Mouse (Mus musculus) intestine, embryonic 16.5 days (tissue): ENCODE data around the gene Rsrc2. TPM values are rescaled to one million over a fixed set of nuclear protein-coding genes. Genes with fewer than 3 reads are reported as not detected.
A peak's percentile ranks its signal among the peaks of the same experiment; 100 is the strongest.
"Not testable (repeated sequence)": the region's sequence is repeated elsewhere in the genome, so short reads cannot be mapped to it uniquely, and the experiment has no call there.

Experiments
- ATAC-seq: fragments of 200-750 bp; cut with Nextera tagmentation; 2 replicates; pipeline ENCODE4 v1.8.0; 2017; ENCODE audit warnings: moderate TSS enrichment, moderate library complexity
- H3K27ac ChIP-seq: fragments of 300-500 bp; sonication (generic); 2 replicates; pipeline ENCODE4 v1.5.1; 2014; ENCODE audit warnings: mild to moderate bottlenecking, low read length
- H3K27me3 ChIP-seq: fragments of 300-500 bp; sonication (generic); replicated peaks from 2 replicates; pipeline ENCODE4 v1.6.1; 2014; ENCODE audit warnings: low read length, control low read depth, mixed read lengths; ENCODE audit not compliant: control insufficient read depth, insufficient read depth
- H3K36me3 ChIP-seq: fragments of 300-500 bp; sonication (generic); 2 replicates; pipeline ENCODE4 v1.6.1; 2014; ENCODE audit warnings: low read length, control low read depth; ENCODE audit not compliant: control insufficient read depth, insufficient read depth
- H3K4me1 ChIP-seq: fragments of 300-500 bp; sonication (generic); 2 replicates; pipeline ENCODE4 v1.6.1; 2014; ENCODE audit warnings: low read length, control low read depth, mixed read lengths; ENCODE audit not compliant: control insufficient read depth, insufficient read depth
- H3K4me2 ChIP-seq: fragments of 300-500 bp; sonication (generic); 2 replicates; pipeline ENCODE4 v1.6.1; 2014; ENCODE audit warnings: low read depth, low read length, control low read depth
- H3K4me3 ChIP-seq: fragments of 300-500 bp; sonication (generic); 2 replicates; pipeline ENCODE4 v1.5.1; 2014; ENCODE audit warnings: mild to moderate bottlenecking, low read length
- H3K9ac ChIP-seq: fragments of 300-500 bp; sonication (generic); 2 replicates; pipeline ENCODE4 v1.6.1; 2014; ENCODE audit warnings: low read depth, low read length
- H3K9me3 ChIP-seq: fragments of 300-500 bp; sonication (generic); 2 replicates; pipeline ENCODE4 v1.6.1; 2016; ENCODE audit warnings: low read length, control low read depth; ENCODE audit not compliant: control insufficient read depth
- WGBS: fragments of 180-500 bp; shearing (Covaris S2); extraction: QIAGEN DNeasy Blood & Tissue Kit; methylation state at CpG from one replicate; pipeline ENCODE4 v1.1.7; 2014; 5-methylcytosine and 5-hydroxymethylcytosine counted together
- polyA plus RNA-seq: library from polyadenylated mRNA; unstranded; fragments of >200 nt; fragmentation: Nextera tagmentation; extraction: Ambion mirVana; gene quantifications from 2 replicates; pipeline ENCODE4 v1.2.1, GENCODE M21; 2015

The Rsrc2 gene
- polyA plus RNA-seq: 73.3 and 78.0 TPM in 2 replicates

- Histone ChIP-seq H3K27me3 (no peaks in the 10 kb centered on the region), H3K9ac (peak within 1 kb of the TSS; percentile 84), H3K27ac (peak within 1 kb of the TSS; percentile 97), H3K4me3 (peak within 1 kb of the TSS; percentile 81), H3K4me1 (peaks cover 12% of the 10 kb centered on the region), H3K36me3 (no peaks in the 10 kb centered on the region), H3K4me2 (peak within 1 kb of the TSS; percentile 79), H3K9me3 (no peaks in the 10 kb centered on the region)
- under 1% methylated on average over 63 of the region's 63 CpGs for WGBS
- peak; percentile 97 for ATAC-seq
These were observed at the start of gene Rsrc2, which contains the start of gene Kntc1 for GRCm38 (mm10) chr5:123749065-123750064. Gene Rsrc2, minus strand, starts transcription at chr5:123749414. Gene Kntc1, plus strand, starts transcription at chr5:123749716.

- 81% methylated on average over 2 of the region's 2 CpGs for WGBS
- Histone ChIP-seq H3K9me3 (no peaks in the 10 kb centered on the region), H3K4me3 (no peak overlapping the region), H3K27me3 (no peaks in the 10 kb centered on the region), H3K4me1 (no peaks in the 10 kb centered on the region), H3K9ac (no peak overlapping the region), H3K27ac (no peak overlapping the region), H3K36me3 (peaks cover 7% of the 10 kb centered on the region), H3K4me2 (no peak overlapping the region)
- no peak for ATAC-seq
These were observed 43.9 kb upstream of the Rsrc2 start for GRCm38 (mm10) chr5:123793081-123793480.

- H3K4me1 ChIP-seq: no peaks in the 10 kb centered on the region
- no peak overlapping the region for H3K9ac ChIP-seq
- H3K36me3 ChIP-seq: peaks cover 8% of the 10 kb centered on the region; the same call in 1 of the 2 replicates
- no peak overlapping the region for H3K27ac ChIP-seq
- no peaks in the 10 kb centered on the region for H3K9me3 ChIP-seq
- 94% methylated on average over 7 of the region's 7 CpGs for WGBS
- H3K4me3 ChIP-seq: no peak overlapping the region
- ATAC-seq: no peak
- no peaks in the 10 kb centered on the region for H3K27me3 ChIP-seq
- H3K4me2 ChIP-seq: no peak overlapping the region
These were observed 39.8 kb upstream of the Rsrc2 start for GRCm38 (mm10) chr5:123788976-123789375.

GRCm38 (mm10) chr5:123781864-123782263 lies 32.6 kb upstream of the Rsrc2 start:
- 0 out of 2 replicates have a peak, but pooled peaks cover 3% of the 10 kb centered on the region for H3K36me3 ChIP-seq
- 89% methylated on average over 4 of the region's 4 CpGs for whole genome bisulfite sequencing
- H3K4me3 ChIP-seq: no peak overlapping the region
- no peak overlapping the region for H3K27ac ChIP-seq
- no peaks in the 10 kb centered on the region for H3K9me3 ChIP-seq
- H3K4me1 ChIP-seq: no peaks in the 10 kb centered on the region
- no peak overlapping the region for H3K4me2 ChIP-seq
- no peak for ATAC-seq
- no peak overlapping the region for H3K9ac ChIP-seq
- no peaks in the 10 kb centered on the region for H3K27me3 ChIP-seq

- no peak overlapping the region for H3K27ac ChIP-seq
- 89% methylated on average over 8 of the region's 8 CpGs for WGBS
- no peaks in the 10 kb centered on the region for H3K9me3 ChIP-seq
- H3K4me3 ChIP-seq: no peak overlapping the region
- H3K27me3 ChIP-seq: no peaks in the 10 kb centered on the region
- H3K4me1 ChIP-seq: no peaks in the 10 kb centered on the region
- H3K9ac ChIP-seq: no peak overlapping the region
- no peak overlapping the region for H3K4me2 ChIP-seq
- no peaks in the 10 kb centered on the region for H3K36me3 ChIP-seq
- ATAC-seq: no peak
These were observed 31.5 kb upstream of the Rsrc2 start for GRCm38 (mm10) chr5:123780716-123781115.

- WGBS: 94% methylated on average over 9 of the region's 9 CpGs
- Histone ChIP-seq H3K27me3 (no peaks in the 10 kb centered on the region), H3K9ac (no peak overlapping the region), H3K4me1 (no peaks in the 10 kb centered on the region), H3K4me2 (no peak overlapping the region), H3K9me3 (no peaks in the 10 kb centered on the region), H3K36me3 (no peaks in the 10 kb centered on the region), H3K27ac (no peak overlapping the region), H3K4me3 (no peak overlapping the region)
- ATAC-seq: no peak
These were observed 24.2 kb upstream of the Rsrc2 start for GRCm38 (mm10) chr5:123773441-123773840.

- H3K9me3 ChIP-seq, ATAC-seq, H3K27me3 ChIP-seq, H3K4me1 ChIP-seq, H3K27ac ChIP-seq, H3K4me3 ChIP-seq, H3K4me2 ChIP-seq, H3K36me3 ChIP-seq, H3K9ac ChIP-seq: not testable (repeated sequence)
- WGBS: 94% methylated on average over 11 of the region's 11 CpGs
These were observed 17.2 kb upstream of the Rsrc2 start for GRCm38 (mm10) chr5:123766455-123766854.

- no peaks in the 10 kb centered on the region for H3K9me3 ChIP-seq
- H3K27ac ChIP-seq: no peak overlapping the region
- no peak for ATAC-seq
- H3K4me3 ChIP-seq: no peak overlapping the region
- H3K9ac ChIP-seq: no peak overlapping the region
- no peaks in the 10 kb centered on the region for H3K27me3 ChIP-seq
- WGBS: 89% methylated on average over 11 of the region's 11 CpGs
- no peak overlapping the region for H3K4me2 ChIP-seq
- H3K4me1 ChIP-seq: no peaks in the 10 kb centered on the region
- H3K36me3 ChIP-seq: no peaks in the 10 kb centered on the region; the same call in 1 of the 2 replicates
These were observed 16.3 kb upstream of the Rsrc2 start for GRCm38 (mm10) chr5:123765506-123765905.

GRCm38 (mm10) chr5:123748339-123749064 lies 712 bp downstream of the Rsrc2 start:
- peak overlapping the region; percentile 79 for H3K4me2 ChIP-seq
- peak overlapping the region; percentile 81 for H3K4me3 ChIP-seq
- peaks cover 12% of the 10 kb centered on the region for H3K4me1 ChIP-seq
- 0 out of 2 replicates have a peak, but pooled peaks cover 4% of the 10 kb centered on the region for H3K36me3 ChIP-seq
- peak; percentile 19 for ATAC-seq
- H3K27me3 ChIP-seq: no peaks in the 10 kb centered on the region
- peak overlapping the region; percentile 84 for H3K9ac ChIP-seq
- H3K9me3 ChIP-seq: no peaks in the 10 kb centered on the region
- peak overlapping the region; percentile 97 for H3K27ac ChIP-seq
- WGBS: under 1% methylated on average over 18 of the region's 18 CpGs
